Mouse (Mus musculus): ENCODE results near the gene Cdk10.

DNA sequence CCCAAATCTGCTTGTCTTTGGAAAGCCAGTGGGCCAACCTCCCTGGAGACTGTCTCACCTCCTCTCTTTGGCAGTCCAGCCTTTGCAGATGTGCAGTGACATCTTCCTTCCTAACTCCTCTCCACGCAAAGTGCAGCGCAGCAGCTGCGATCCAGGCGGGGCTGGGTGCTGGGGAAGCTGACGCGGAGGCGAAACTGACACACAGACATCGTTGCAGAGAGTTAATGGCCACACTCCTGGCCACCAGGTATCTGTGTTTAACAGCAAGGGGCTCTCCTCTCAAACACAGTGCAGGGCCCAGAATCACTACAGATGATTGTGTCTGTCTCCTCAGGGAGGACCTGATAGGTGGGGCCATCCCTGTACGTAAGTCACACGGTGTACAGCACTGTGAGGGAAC is 46.5 kb downstream of the Cdk10 start:
- no peak for TF ChIP-seq CTCF (IDR thresholded peaks at IDR 0.05; ENCODE audit: control insufficient read depth, insufficient read depth, low read length)
- TF ChIP-seq POLR2A (IDR thresholded peaks at IDR 0.05; ENCODE audit: borderline replicate concordance, control insufficient read depth, low read depth, low read length): no peak
